Mouse (Mus musculus) hematopoietic stem cell, adult 5-6 weeks (primary cell): ENCODE data around the gene Olfr477. TPM values are rescaled to one million over a fixed set of nuclear protein-coding genes. Genes with fewer than 3 reads are reported as not detected.
"Not testable (repeated sequence)": the region's sequence is repeated elsewhere in the genome, so short reads cannot be mapped to it uniquely, and the experiment has no call there.

Experiments
- ATAC-seq, 2 experiments: fragments of 125-278 bp in 1 of 2; replicated peaks in 1 of 2; 2 replicates each; pipeline ENCODE4 v1.8.0; 2016 to 2017; ENCODE audit warnings: inconsistent platforms in 2 of 2, mild to moderate bottlenecking in 2 of 2, moderate number of reproducible peaks in 2 of 2, low read depth in 1 of 2, moderate TSS enrichment in 1 of 2; ENCODE audit not compliant: low FRiP score in 2 of 2, poor library complexity in 2 of 2, severe bottlenecking in 2 of 2, insufficient read depth in 1 of 2, low TSS enrichment in 1 of 2
- total RNA-seq: library from RNA; stranded (forward); fragments of 172-1452, 232-1000 nt; gene quantifications from 2 replicates; pipeline ENCODE4 v1.2.3, GENCODE M21; 2017

The Olfr477 gene
- total RNA-seq, result not detected in 2 replicates

- no peak for ATAC-seq
Measured at GRCm38 (mm10) chr7:107986393-107986792, at the start of gene Olfr477. Gene Olfr477 (plus strand): TSS chr7:107986693.

- not testable (repeated sequence) for ATAC-seq
Measured at GRCm38 (mm10) chr7:107952539-107952938, 34.0 kb upstream of the Olfr477 start.

- ATAC-seq, result no peak
Measured at GRCm38 (mm10) chr7:107954343-107954742, 32.1 kb upstream of the Olfr477 start, which contains the start of gene Olfr474. Gene Olfr474 (plus strand): TSS chr7:107954643.

- ATAC-seq, result no peak
Measured at GRCm38 (mm10) chr7:107964503-107964902, 22.0 kb upstream of the Olfr477 start, which contains the start of gene Olfr476. Gene Olfr476 (plus strand): TSS chr7:107964803.

- not testable (repeated sequence) for ATAC-seq
Measured at GRCm38 (mm10) chr7:108014256-108014655, 27.8 kb downstream of the Olfr477 start.

GRCm38 (mm10) chr7:108033889-108034288, 47.4 kb downstream of the Olfr477 start, which contains the start of gene Olfr478:
Gene Olfr478 (minus strand): TSS chr7:108033989.
- no peak for ATAC-seq

Other genes with a start within 250 kb of the Olfr477 start
- not detected in 2 replicates for gene Cyb5r2, start 228.7 kb upstream of the Olfr477 start, total RNA-seq
- not detected in 2 replicates for gene Ovch2, start 185.5 kb upstream of the Olfr477 start, total RNA-seq
- not detected in 2 replicates for gene Olfr467, start 174.4 kb upstream of the Olfr477 start, total RNA-seq
- gene Olfr469, start 161.2 kb upstream of the Olfr477 start, total RNA-seq, result not detected in 2 replicates
- not detected in 2 replicates for gene Olfr470, start 139.2 kb upstream of the Olfr477 start, total RNA-seq
- not detected in 2 replicates for gene Olfr472, start 88.8 kb upstream of the Olfr477 start, total RNA-seq
- gene Olfr473, start 56.2 kb upstream of the Olfr477 start, total RNA-seq, result not detected in 2 replicates
- gene Olfr474, start 32.0 kb upstream of the Olfr477 start, total RNA-seq, result not detected in 2 replicates
- gene Olfr476, start 21.9 kb upstream of the Olfr477 start, total RNA-seq, result not detected in 2 replicates
- not detected in 2 replicates for gene Olfr478, start 47.3 kb downstream of the Olfr477 start, total RNA-seq
- not detected in 2 replicates for gene Olfr479, start 64.0 kb downstream of the Olfr477 start, total RNA-seq
- gene Olfr480, start 80.7 kb downstream of the Olfr477 start, total RNA-seq, result not detected in 2 replicates
- gene Olfr481, start 93.2 kb downstream of the Olfr477 start, total RNA-seq, result not detected in 2 replicates
- 0.25 TPM in 1 of 2 replicates, not detected in the other for gene Olfr482, start 110.9 kb downstream of the Olfr477 start, total RNA-seq
- not detected in 2 replicates for gene Olfr483, start 114.2 kb downstream of the Olfr477 start, total RNA-seq
- gene Olfr484, start 140.8 kb downstream of the Olfr477 start, total RNA-seq, result not detected in 2 replicates
- not detected in 2 replicates for gene Olfr485, start 173.2 kb downstream of the Olfr477 start, total RNA-seq
- not detected in 2 replicates for gene Olfr486, start 186.0 kb downstream of the Olfr477 start, total RNA-seq
- not detected in 2 replicates for gene Olfr487, start 227.9 kb downstream of the Olfr477 start, total RNA-seq